Mouse (Mus musculus): Measurements from ENCODE around the gene Crtam. TPM values are rescaled to one million over a fixed set of nuclear protein-coding genes. Genes with fewer than 3 reads are reported as not detected.

Crtam gene
- polyA plus RNA-seq, 1 experiment from 2014 or later = 0.38 TPM

- no peak overlapping the region for H3K4me2 ChIP-seq (replicated peaks)
- H3K4me1 ChIP-seq = no peaks in the 10 kb centered on the region
- no peaks in the 10 kb centered on the region for H3K36me3 ChIP-seq
- no peak overlapping the region for H3K9ac ChIP-seq
- no peaks in the 10 kb centered on the region for H3K27me3 ChIP-seq
- H3K9me3 ChIP-seq = no peaks in the 10 kb centered on the region
- 63% methylated on average over 4 of the region's 4 CpGs for WGBS
- no peak overlapping the region for H3K27ac ChIP-seq
- H3K4me3 ChIP-seq = no peak overlapping the region
- no peak for ATAC-seq (ENCODE audit: low FRiP score, low read depth)
These were observed 57.3 kb downstream of the Crtam start for GRCm38 (mm10) chr9:40947131-40947530.

GRCm38 (mm10) chr9:40937425-40937824 is 67.0 kb downstream of the Crtam start:
- Histone ChIP-seq H3K4me2 (replicated peaks) (no peak overlapping the region), H3K4me1 (no peaks in the 10 kb centered on the region), H3K9ac (no peak overlapping the region), H3K9me3 (no peaks in the 10 kb centered on the region), H3K36me3 (no peaks in the 10 kb centered on the region), H3K4me3 (no peak overlapping the region), H3K27me3 (no peaks in the 10 kb centered on the region), H3K27ac (no peak overlapping the region)
- ATAC-seq (ENCODE audit: low FRiP score, low read depth) = no peak
- 32% methylated on average over 7 of the region's 7 CpGs for WGBS

GRCm38 (mm10) chr9:40933323-40933722 is 71.1 kb downstream of the Crtam start:
- 82% methylated on average over 3 of the region's 3 CpGs for WGBS
- Histone ChIP-seq H3K4me2 (replicated peaks) (no peak overlapping the region), H3K4me1 (no peaks in the 10 kb centered on the region), H3K36me3 (no peaks in the 10 kb centered on the region), H3K27ac (no peak overlapping the region), H3K9me3 (no peaks in the 10 kb centered on the region), H3K27me3 (no peaks in the 10 kb centered on the region), H3K9ac (no peak overlapping the region), H3K4me3 (no peak overlapping the region)
- no peak for ATAC-seq (ENCODE audit: low FRiP score, low read depth)

- H3K9ac ChIP-seq = no peak overlapping the region
- no peak overlapping the region for H3K27ac ChIP-seq
- WGBS = 60% methylated on average over 17 of the region's 17 CpGs
- H3K4me3 ChIP-seq = no peak overlapping the region
- no peaks in the 10 kb centered on the region for H3K9me3 ChIP-seq
- H3K4me2 ChIP-seq (replicated peaks) = no peak overlapping the region
- no peaks in the 10 kb centered on the region for H3K4me1 ChIP-seq
- no peaks in the 10 kb centered on the region for H3K27me3 ChIP-seq
- no peak for ATAC-seq (ENCODE audit: low FRiP score, low read depth)
- H3K36me3 ChIP-seq = no peaks in the 10 kb centered on the region
These were observed 77.0 kb downstream of the Crtam start for GRCm38 (mm10) chr9:40927351-40927980.

Other genes with a start within 250 kb of the Crtam start
- 2,194 and 2,567 TPM in 2 replicates for gene Hspa8, start 203.6 kb downstream of the Crtam start, polyA plus RNA-seq (2015; fragmentation: Nextera tagmentation; extraction: Ambion mirVana)
- 0.06 TPM in 1 of 2 replicates, not detected in the other for gene Bsx, start 130.5 kb downstream of the Crtam start, polyA plus RNA-seq (2015; fragmentation: Nextera tagmentation; extraction: Ambion mirVana)
- gene Jhy, start 40.5 kb downstream of the Crtam start, polyA plus RNA-seq (2015; fragmentation: Nextera tagmentation; extraction: Ambion mirVana) = not detected in 2 replicates
- gene Ubash3b, start 157.1 kb upstream of the Crtam start, polyA plus RNA-seq (2015; fragmentation: Nextera tagmentation; extraction: Ambion mirVana) = 6.2 and 7.3 TPM in 2 replicates